Mouse (Mus musculus) ES-Bruce4 (cell line): ENCODE measurements around the gene Alpk3.

ENCODE experiments used
- CTCF ChIP-seq: IDR thresholded peaks from one replicate; pipeline ENCODE4 v1.8.1; 2011; ENCODE audit warnings: low read depth, low read length
- POLR2A ChIP-seq: IDR thresholded peaks from one replicate; pipeline ENCODE4 v1.8.1; 2011; ENCODE audit warnings: low read length; ENCODE audit not compliant: insufficient read depth

DNA sequence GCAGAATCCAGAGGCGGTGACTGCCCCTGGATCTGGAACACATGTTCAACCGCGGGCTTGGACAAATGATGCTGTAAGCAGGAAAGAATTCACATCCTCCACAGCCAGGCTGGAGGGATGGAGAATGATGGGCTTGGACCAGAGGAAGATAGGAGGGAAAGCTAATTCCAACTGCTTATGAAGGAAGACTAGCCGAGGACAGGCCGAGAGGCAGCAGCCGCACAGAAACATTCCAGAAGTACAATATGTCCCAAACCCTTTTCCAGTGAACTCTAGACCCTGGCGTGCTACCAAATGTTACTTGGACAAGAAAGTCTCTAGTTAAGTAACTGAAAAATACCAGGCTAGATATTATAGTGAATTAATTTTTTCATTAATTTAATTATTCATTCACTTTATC lies 81.7 kb downstream of the Alpk3 start:
- no peak for TF ChIP-seq CTCF
- no peak for TF ChIP-seq POLR2A
